Mouse (Mus musculus) testis, adult 2 months (tissue): ENCODE data around the gene Cmss1. TPM values are rescaled to one million over a fixed set of nuclear protein-coding genes. Genes with fewer than 3 reads are reported as not detected.

Experiments
- H3K27ac ChIP-seq: fragments of 200-500 bp; 2 replicates; pipeline ENCODE4 v1.5.1; 2012; ENCODE audit warnings: low read depth, low read length; ENCODE audit not compliant: control insufficient read depth, insufficient read depth
- H3K27me3 ChIP-seq: fragments of 200-500 bp; 2 replicates; pipeline ENCODE4 v1.6.1; 2012; ENCODE audit warnings: mild to moderate bottlenecking, low read length, moderate library complexity; ENCODE audit not compliant: control insufficient read depth, insufficient read depth
- H3K36me3 ChIP-seq: fragments of 200-500 bp; 2 replicates; pipeline ENCODE4 v1.6.1; 2012; ENCODE audit warnings: mild to moderate bottlenecking, low read length; ENCODE audit not compliant: control insufficient read depth, insufficient read depth
- H3K4me1 ChIP-seq: fragments of 200-500 bp; 2 replicates; pipeline ENCODE4 v1.6.1; 2012; ENCODE audit warnings: low read length; ENCODE audit not compliant: control insufficient read depth, insufficient read depth
- H3K4me3 ChIP-seq: fragments of 200-500 bp; 2 replicates; pipeline ENCODE4 v1.5.1; 2012; ENCODE audit warnings: low read depth, mild to moderate bottlenecking, low read length, moderate library complexity, mixed read lengths; ENCODE audit not compliant: control insufficient read depth
- CTCF ChIP-seq: fragments of 200-500 bp; IDR thresholded peaks from 2 replicates; pipeline ENCODE4 v1.5.1; 2012; ENCODE audit warnings: low read depth, mild to moderate bottlenecking, inconsistent platforms, low read length, moderate library complexity; ENCODE audit not compliant: control insufficient read depth, insufficient read depth, insufficient replicate concordance
- POLR2A ChIP-seq: fragments of 200-500 bp; IDR thresholded peaks from 2 replicates; pipeline ENCODE4 v1.6.1; 2012; ENCODE audit warnings: low read depth, mild to moderate bottlenecking, inconsistent platforms, low read length, moderate library complexity; ENCODE audit not compliant: control insufficient read depth
- polyA plus RNA-seq: library from polyadenylated mRNA; depleted of rRNA; stranded (reverse); fragments of >200 nt; gene quantifications from 2 replicates; pipeline ENCODE4 v1.2.3, GENCODE M21; 2012

Cmss1 gene
- polyA plus RNA-seq, 1 experiment = 45.3 TPM

GRCm38 (mm10) chr16:57454106-57454763, 152.4 kb downstream of the Cmss1 start:
- no peak for TF ChIP-seq CTCF
- no peak for TF ChIP-seq POLR2A
- no peaks in the 10 kb centered on the region for H3K36me3 ChIP-seq
- H3K27ac ChIP-seq = no peak overlapping the region
- H3K4me3 ChIP-seq = no peak overlapping the region
- H3K27me3 ChIP-seq = no peaks in the 10 kb centered on the region
- no peaks in the 10 kb centered on the region for H3K4me1 ChIP-seq

- Histone ChIP-seq H3K4me1 (no peaks in the 10 kb centered on the region), H3K27me3 (no peaks in the 10 kb centered on the region), H3K4me3 (no peak overlapping the region), H3K27ac (no peak overlapping the region), H3K36me3 (no peaks in the 10 kb centered on the region)
- TF ChIP-seq CTCF (no peak), POLR2A (no peak)
These were observed 153.7 kb downstream of the Cmss1 start for GRCm38 (mm10) chr16:57453009-57453408.

DNA sequence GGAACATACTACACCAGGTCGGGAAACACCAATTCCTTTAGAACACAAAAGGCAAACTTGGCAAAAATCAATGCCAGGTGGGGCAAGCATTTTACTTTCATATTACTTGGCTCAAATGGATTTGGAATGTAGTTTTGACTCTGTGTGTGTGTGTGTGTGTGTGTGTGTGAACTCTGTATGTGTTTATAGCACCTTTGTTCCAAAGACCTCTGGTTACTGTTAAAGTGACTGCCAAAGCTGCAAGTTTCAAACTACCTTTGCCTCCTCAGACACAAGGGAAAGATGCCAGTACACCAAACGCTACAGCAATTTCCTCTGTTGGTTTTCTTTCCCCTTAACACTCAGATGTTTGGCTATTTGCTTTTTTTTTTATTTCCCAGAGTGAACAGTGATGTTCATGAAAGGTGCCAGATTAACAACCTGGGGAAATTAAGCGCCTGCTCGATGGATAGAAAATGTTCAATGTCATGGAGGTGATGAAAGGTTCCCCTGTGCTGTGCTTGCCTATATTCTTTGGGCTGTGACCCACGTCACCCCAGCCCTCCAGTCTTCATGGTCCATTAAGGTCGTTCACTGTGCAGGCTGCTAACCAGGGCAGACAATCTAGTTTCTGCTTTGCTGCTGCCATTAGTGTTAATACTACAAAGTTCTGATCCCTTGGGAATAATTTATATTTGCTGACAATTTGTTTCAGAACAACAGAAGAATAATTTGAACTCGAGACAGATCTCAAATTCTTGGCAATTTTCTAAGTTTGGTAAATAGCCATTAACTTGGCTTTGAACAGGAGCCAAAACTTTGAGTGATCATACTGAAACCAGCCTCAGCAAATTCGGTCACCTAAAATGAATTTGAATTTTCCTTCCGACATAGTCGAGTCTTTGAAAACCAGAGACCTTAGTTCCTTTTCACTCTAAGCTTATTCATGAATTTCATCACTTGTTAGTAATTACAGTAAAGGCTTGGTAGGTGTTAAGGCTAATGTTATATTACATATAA, 161.3 kb downstream of the Cmss1 start:
- TF ChIP-seq POLR2A = no peak
- TF ChIP-seq CTCF = no peak
- Histone ChIP-seq H3K4me1 (no peaks in the 10 kb centered on the region), H3K27ac (no peak overlapping the region)

GRCm38 (mm10) chr16:57440706-57441437, 165.8 kb downstream of the Cmss1 start:
- H3K36me3 ChIP-seq = no peaks in the 10 kb centered on the region
- no peaks in the 10 kb centered on the region for H3K4me1 ChIP-seq
- H3K27ac ChIP-seq = no peak overlapping the region
- no peaks in the 10 kb centered on the region for H3K27me3 ChIP-seq
- no peak overlapping the region for H3K4me3 ChIP-seq
- TF ChIP-seq CTCF (no peak), POLR2A (no peak)

More for the DNA sequence above, 161.3 kb downstream of the Cmss1 start:
- H3K4me3 ChIP-seq = no peak overlapping the region
- H3K36me3 ChIP-seq = no peaks in the 10 kb centered on the region
- no peaks in the 10 kb centered on the region for H3K27me3 ChIP-seq

DNA sequence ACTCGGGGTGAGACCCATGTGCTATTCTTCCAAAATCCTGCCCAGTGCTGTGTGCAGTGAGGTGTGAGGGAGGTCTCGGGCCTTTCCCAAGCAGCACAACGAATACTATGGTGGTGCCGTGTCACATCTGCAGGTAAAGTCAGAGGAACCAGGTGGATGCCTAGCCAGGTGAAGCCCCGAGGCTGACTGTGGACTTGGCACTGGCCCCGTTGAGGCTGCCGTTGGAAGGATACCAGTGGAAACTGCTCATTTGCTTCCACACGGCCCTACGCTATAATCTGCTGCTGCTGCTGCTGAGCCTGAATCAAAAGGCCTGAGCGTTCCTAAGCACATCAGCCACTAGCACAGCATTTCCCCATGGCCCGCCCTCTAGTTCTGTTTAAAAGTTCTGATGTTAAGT, 167.5 kb downstream of the Cmss1 start:
- Histone ChIP-seq H3K4me3 (no peak overlapping the region), H3K4me1 (no peaks in the 10 kb centered on the region), H3K27ac (no peak overlapping the region), H3K27me3 (no peaks in the 10 kb centered on the region), H3K36me3 (no peaks in the 10 kb centered on the region)
- TF ChIP-seq CTCF (no peak), POLR2A (no peak)

- TF ChIP-seq POLR2A (no peak), CTCF (no peak)
- Histone ChIP-seq H3K4me1 (no peaks in the 10 kb centered on the region), H3K27ac (no peak overlapping the region), H3K27me3 (no peaks in the 10 kb centered on the region), H3K4me3 (no peak overlapping the region), H3K36me3 (no peaks in the 10 kb centered on the region)
These were observed 168.4 kb downstream of the Cmss1 start for GRCm38 (mm10) chr16:57438288-57438685.
